Mouse (Mus musculus) erythroblast, embryonic 14.5 days (primary cell): ENCODE data around the gene Kcnn4.

Experiments
- GATA1 ChIP-seq: IDR thresholded peaks from 2 replicates; pipeline ENCODE4 v1.6.1; 2012; ENCODE audit warnings: low read length, inconsistent platforms, mixed read lengths
- TAL1 ChIP-seq: IDR thresholded peaks from 3 replicates; pipeline ENCODE4 v1.6.1; 2012; ENCODE audit warnings: low read length, inconsistent platforms, mixed read lengths

GRCm38 (mm10) chr7:24366716-24367632, 3.1 kb upstream of the Kcnn4 start:
- TF ChIP-seq TAL1, result no peak
- no peak for TF ChIP-seq GATA1
